Mouse (Mus musculus): ENCODE measurements around the gene Smtnl1.

The Smtnl1 gene

GRCm38 (mm10) chr2:84822552-84822951 is at the start of gene Smtnl1:
Smtnl1 (minus strand) TSS chr2:84822652.
- no peak for DNase-seq (ENCODE audit: low spot score in 2 of 2)

GRCm38 (mm10) chr2:84870623-84871160 is 48.2 kb upstream of the Smtnl1 start:
- DNase-seq (ENCODE audit: low spot score in 2 of 2), result no peak

DNA sequence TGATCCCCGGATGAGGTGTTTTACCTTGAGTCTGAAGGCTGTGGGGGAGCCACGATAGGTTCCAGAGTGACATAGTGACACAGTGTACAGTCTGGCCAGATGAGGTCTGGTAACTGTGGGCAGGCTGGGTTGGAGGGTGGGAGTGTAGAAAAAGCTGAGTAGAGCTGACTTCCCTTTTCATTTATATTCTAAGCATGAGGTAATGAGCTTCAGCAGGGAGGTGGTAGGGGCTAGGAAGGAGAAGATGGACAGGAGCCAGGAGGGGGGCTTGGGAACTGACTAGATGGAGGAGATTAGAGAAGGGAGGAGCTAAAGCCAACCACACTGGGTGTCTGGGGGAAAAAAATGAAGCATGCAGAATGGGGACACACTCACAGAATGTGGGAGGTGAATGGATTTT is 46.5 kb upstream of the Smtnl1 start:
- DNase-seq (ENCODE audit: low spot score in 2 of 2), result no peak

DNA sequence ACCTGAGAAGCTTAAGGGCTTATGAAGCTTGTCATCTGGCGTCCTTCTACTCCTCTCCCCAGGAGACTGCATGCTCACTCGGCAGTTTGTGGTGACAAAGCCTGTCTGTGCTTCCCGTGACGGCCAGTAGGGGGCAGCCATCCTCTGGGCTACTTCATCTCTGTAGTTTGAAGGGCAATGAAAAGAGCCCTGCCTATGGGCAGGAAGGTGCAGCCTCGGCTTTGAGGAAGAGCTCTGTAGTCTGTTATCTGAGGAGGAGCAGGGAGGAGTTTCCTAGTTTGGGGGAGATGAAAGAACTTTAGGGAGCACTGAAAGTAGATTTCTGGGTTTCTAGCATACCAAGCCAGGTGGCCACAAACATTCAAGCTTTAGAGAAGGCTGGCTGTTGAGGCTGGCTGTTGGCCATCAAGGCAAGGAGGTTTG is 46.1 kb upstream of the Smtnl1 start:
- DNase-seq (ENCODE audit: low spot score in 2 of 2), result peak in 1 of 2 experiments; percentile 73

DNA sequence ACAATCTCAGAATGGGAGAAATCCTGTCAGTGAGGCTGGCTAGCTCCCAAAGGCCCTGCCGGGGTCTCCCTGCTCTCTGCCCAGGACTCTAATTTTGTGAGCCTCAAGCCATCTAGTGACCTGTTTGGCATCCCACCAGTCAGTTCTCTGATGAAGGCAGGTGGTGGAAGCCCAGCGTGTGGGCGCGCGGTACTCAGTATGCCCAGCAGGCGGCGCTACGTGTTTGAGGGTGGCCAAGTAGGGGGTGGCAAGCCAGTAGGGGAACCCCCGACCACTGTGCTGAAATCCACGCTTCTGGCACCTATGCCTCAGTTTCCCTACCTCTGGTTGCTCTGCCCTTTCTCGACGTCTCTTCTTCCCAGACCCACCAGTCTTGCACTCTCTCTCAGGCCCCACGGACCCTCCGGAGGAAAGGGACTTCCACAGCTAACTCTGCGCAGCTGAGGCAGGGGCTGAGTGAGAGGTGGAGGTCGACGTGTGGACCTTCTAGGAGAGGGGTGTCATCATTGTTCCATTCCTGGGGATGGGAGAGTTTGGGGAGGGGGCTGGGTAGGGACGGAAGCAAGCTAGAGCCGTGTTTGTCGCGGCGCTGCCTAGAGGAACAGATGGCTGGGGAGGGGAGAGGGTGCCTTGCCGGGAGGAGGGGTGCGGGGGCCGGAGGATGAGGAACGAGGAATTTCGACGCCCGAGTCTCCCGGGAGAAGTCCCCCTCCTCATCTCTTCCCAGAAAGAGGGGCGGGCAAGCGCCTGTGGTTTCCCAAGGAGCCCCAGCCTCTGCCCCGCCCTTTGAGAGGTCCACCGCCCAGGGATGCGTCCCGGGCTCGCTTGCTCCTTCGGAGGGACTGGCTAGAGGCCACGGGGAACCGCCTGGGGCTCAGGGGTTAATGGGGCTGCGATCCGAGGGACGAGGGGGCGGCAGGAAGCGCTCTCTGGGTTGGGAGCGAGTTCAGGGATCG is 43.4 kb upstream of the Smtnl1 start:
- peak in 1 of 2 experiments; percentile 62 for DNase-seq (ENCODE audit: low spot score in 2 of 2)

- no peak for DNase-seq (ENCODE audit: low spot score in 2 of 2)
Observed at GRCm38 (mm10) chr2:84862231-84862630, 39.8 kb upstream of the Smtnl1 start.

- no peak for DNase-seq (ENCODE audit: low spot score in 2 of 2)
Observed at GRCm38 (mm10) chr2:84861430-84861829, 39.0 kb upstream of the Smtnl1 start.

GRCm38 (mm10) chr2:84859991-84860780 is 37.7 kb upstream of the Smtnl1 start:
- no peak for DNase-seq (ENCODE audit: low spot score in 2 of 2)

GRCm38 (mm10) chr2:84858551-84858950 is 36.1 kb upstream of the Smtnl1 start:
- no peak for DNase-seq (ENCODE audit: low spot score in 2 of 2)

- DNase-seq (ENCODE audit: low spot score in 2 of 2), result no peak
Observed at GRCm38 (mm10) chr2:84855732-84856131, 33.3 kb upstream of the Smtnl1 start.

DNA sequence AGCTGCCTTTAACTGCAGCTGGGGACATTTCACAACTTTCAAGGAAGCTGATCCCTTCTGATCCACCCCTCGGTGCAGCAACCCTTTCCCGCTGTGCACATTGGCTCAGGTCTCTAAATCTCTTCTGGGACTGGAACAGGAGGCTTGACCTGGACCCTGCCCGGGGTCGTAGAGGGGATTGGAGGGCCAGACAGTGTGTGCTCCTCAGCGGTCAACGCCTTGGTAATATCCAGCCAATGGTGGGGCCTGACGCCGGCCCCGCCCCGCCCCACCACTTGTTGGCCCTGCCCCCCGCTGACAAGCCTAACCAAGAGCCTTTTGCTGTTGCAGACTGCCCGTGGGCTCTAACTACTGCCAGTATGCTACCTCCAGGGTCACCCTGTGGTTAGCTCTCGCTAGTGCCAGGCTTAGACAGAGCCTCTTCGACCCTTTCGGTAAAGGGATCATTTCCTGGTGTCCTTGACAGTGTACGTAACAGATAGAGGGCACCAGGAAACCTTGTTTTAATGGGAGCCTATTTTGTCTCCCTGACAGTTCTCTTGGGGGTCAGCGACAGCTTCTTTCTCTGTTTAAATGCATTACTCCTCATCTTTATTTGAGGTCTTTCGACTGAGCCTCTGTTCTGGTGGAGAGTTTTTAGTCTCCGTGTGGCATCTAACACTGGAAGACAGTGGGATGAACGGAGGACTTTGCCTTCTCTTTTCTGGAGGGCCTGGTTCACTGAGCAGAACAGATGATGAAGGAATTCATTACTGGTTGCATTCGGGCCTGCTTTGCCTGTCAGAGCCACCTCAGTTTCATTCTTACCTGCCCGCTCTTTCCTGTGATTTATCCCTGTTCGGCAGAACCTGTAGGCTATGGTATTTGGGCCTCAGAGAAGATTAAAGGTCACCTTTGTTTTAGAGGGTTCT is 28.9 kb upstream of the Smtnl1 start:
- no peak for DNase-seq (ENCODE audit: low spot score in 2 of 2)

DNA sequence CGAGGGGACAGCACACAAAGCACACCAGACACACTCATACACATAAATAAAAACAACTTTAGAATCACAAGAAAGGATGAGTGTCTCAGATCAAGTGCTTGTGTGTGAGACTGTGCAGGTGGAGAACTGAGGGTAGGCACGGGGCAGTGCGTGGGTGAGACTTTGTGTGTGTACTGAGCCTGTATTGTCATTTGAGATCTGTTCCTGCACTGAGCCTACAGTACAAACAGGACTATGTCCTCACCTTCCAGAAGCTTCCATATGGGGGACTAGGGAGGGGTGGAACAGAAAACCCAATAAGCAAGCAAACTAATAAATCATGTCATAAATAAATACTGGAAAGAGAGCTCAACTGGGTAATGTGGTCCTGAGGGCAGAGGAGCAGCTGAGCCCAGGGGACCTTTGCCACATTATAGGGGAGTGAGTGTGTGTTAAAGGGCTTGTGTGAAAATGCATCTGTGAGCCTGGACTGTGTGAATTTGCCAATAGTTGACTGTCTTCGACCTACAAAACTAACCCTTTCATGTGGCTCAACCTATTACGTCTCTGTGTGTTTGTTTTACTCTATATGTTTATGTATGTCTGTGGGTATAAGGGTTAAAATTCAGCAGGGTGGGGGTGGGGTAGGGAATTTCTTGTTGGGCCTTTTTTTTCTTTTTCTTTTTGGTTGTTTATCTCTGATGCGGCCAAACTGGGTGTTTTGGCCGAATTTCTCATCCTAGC is 28.1 kb upstream of the Smtnl1 start:
- DNase-seq (ENCODE audit: low spot score in 2 of 2), result no peak

DNA sequence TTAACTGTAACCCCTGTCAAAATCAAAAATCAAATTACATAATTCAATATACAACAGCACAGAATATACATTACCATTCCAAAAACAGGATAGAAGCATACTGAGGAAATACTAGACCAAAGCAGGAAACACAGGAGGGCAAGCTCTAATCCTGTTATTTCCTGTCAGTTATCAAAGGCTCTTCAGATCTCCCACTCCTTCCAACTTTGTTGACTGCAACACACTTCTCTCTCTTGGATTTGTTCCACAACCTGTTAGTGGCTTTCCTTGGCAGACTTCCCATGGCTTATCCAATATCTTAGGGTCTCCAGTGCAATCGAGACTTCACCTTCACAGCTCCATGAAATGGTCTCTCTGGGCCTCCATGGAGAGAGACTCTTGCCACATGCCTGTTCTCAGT is 22.8 kb upstream of the Smtnl1 start:
- no peak for DNase-seq (ENCODE audit: low spot score in 2 of 2)

DNA sequence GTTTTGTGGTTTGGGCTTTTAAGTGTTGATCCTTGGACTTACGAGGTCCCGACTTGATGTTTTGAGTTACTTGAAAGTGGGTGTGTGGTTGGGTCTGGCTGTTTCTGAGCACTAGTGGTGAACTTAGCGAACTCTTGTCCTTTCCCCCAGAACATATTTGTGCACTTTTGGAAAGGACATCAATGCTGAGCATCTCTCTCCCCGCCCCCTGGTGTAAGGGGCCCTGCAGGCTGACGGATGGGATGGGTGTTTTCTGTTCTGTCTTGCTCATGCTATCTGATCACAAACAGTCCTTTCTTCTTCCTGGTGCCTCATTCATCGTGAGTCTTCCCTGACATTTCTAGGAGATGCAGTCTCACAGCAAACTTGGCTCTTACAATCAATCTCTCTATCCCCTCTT is 21.2 kb upstream of the Smtnl1 start:
- no peak for DNase-seq (ENCODE audit: low spot score in 2 of 2)

- DNase-seq (ENCODE audit: low spot score in 2 of 2), result no peak
Observed at GRCm38 (mm10) chr2:84841905-84842304, 19.5 kb upstream of the Smtnl1 start.

GRCm38 (mm10) chr2:84840748-84841563 is 18.5 kb upstream of the Smtnl1 start:
- no peak for DNase-seq (ENCODE audit: low spot score in 2 of 2)

- peak in 1 of 2 experiments; percentile 25 for DNase-seq (ENCODE audit: low spot score in 2 of 2)
Observed at GRCm38 (mm10) chr2:84840016-84840747, 17.7 kb upstream of the Smtnl1 start.

- no peak for DNase-seq (ENCODE audit: low spot score in 2 of 2)
Observed at GRCm38 (mm10) chr2:84838993-84839980, 16.8 kb upstream of the Smtnl1 start.
